8 mouse cellular contexts compared by ENCODE assay signal in genomic region chr4:115839956-115840355, GRCm38 (mm10). TPM values are rescaled to one million over a fixed set of nuclear protein-coding genes. Genes with fewer than 3 reads are reported as not detected.
DNase-seq lines count a peak whose midpoint lies in the region; ATAC-seq lines count a peak whose summit lies in the region.

No protein-coding gene starts in this region.

- no peak for ATAC-seq in heart, embryonic 13.5 days (ENCODE audit: extremely low read depth, insufficient number of reproducible peaks, low FRiP score, low TSS enrichment)
- ATAC-seq in embryonic facial prominence, embryonic 12.5 days (ENCODE audit: insufficient number of reproducible peaks, insufficient read depth, low FRiP score, low TSS enrichment) = no peak

- peaks cover 14% of the 10 kb centered on the region for H3K4me1 ChIP-seq in heart, embryonic 13.5 days
- H3K4me1 ChIP-seq in embryonic facial prominence, embryonic 12.5 days = peaks cover 11% of the 10 kb centered on the region

- 47% methylated on average over 4 of the region's 4 CpGs for WGBS in heart, embryonic 13.5 days
- WGBS in embryonic facial prominence, embryonic 12.5 days = 40% methylated on average over 4 of the region's 4 CpGs
- WGBS in macrophage (ENCODE audit: missing documents) = 58% methylated on average over 4 of the region's 4 CpGs

- DNase-seq in heart, adult 18-20 months = no peak
- DNase-seq in kidney, adult 9 months = peak; percentile 40
- DNase-seq in testis, postnatal 10 days (ENCODE audit: low spot score) = no peak
- no peak for DNase-seq in thymus, postnatal 4 days
- DNase-seq in left cerebral cortex, postnatal 36 days (ENCODE audit: low spot score in 2 of 2) = no peak

- peaks cover 17% of the 10 kb centered on the region for H3K36me3 ChIP-seq in heart, embryonic 13.5 days
- no peaks in the 10 kb centered on the region for H3K36me3 ChIP-seq in embryonic facial prominence, embryonic 12.5 days
- H3K36me3 ChIP-seq in macrophage (ENCODE audit: inconsistent target) = peaks cover 15% of the 10 kb centered on the region; the same call in 1 of the 2 replicates

- H3K79me2 ChIP-seq in macrophage (ENCODE audit: inconsistent target) = peaks cover 58% of the 10 kb centered on the region

- no peaks in the 10 kb centered on the region for H3K27me3 ChIP-seq in heart, embryonic 13.5 days (replicated peaks)
- H3K27me3 ChIP-seq in embryonic facial prominence, embryonic 12.5 days = no peaks in the 10 kb centered on the region

- H3K9me3 ChIP-seq in heart, embryonic 13.5 days = no peaks in the 10 kb centered on the region
- no peaks in the 10 kb centered on the region for H3K9me3 ChIP-seq in embryonic facial prominence, embryonic 12.5 days

- peak overlapping the region; percentile 86; the same call in 1 of the 2 replicates for H3K9ac ChIP-seq in heart, embryonic 13.5 days
- H3K9ac ChIP-seq in embryonic facial prominence, embryonic 12.5 days = no peak overlapping the region

- H3K4me3 ChIP-seq in heart, embryonic 13.5 days = peak overlapping the region; percentile 70
- H3K4me3 ChIP-seq in embryonic facial prominence, embryonic 12.5 days = peak overlapping the region; percentile 62
- H3K4me3 ChIP-seq in macrophage (ENCODE audit: inconsistent target) = peak overlapping the region; percentile 71

- H3K4me2 ChIP-seq in heart, embryonic 13.5 days = peak overlapping the region; percentile 79
- H3K4me2 ChIP-seq in embryonic facial prominence, embryonic 12.5 days (replicated peaks) = peak overlapping the region; percentile 60

- no peak overlapping the region for H3K27ac ChIP-seq in heart, embryonic 13.5 days (replicated peaks)
- H3K27ac ChIP-seq in embryonic facial prominence, embryonic 12.5 days = no peak overlapping the region
- peak overlapping the region; percentile 77 for H3K27ac ChIP-seq in macrophage

- intact Hi-C loops in left cerebral cortex, postnatal 36 days (cut with DNase I) = no loop called here

RNA-seq across cellular contexts. Expression of gene Mknk1, which starts 1.0 kb away (rescaled TPM):
- 18.2 and 18.6 TPM in 2 replicates for polyA plus RNA-seq in heart, embryonic 13.5 days (2015; fragmentation: Nextera tagmentation; extraction: Ambion mirVana)
- total RNA-seq in heart, adult 18-20 months (2021) = 10 to 100 TPM; 20.6 to 22.0 TPM
- 26.5 and 28.0 TPM in 2 replicates for polyA plus RNA-seq in embryonic facial prominence, embryonic 12.5 days (2016; fragmentation: Nextera tagmentation; extraction: Ambion mirVana)
- 100 to 1,000 TPM in 25 of 26 experiments, 10 to 100 TPM in 1; 80.0 to 780 (median 373) TPM for total RNA-seq in macrophage (2018; cell fraction: chromatin; rRNA removed)
- 100 to 1,000 TPM in 10 of 26 experiments, 10 to 100 TPM in 16; 52.2 to 151 (median 89.7) TPM for total RNA-seq in macrophage (2018; cell fraction: cytosol; rRNA removed)
- total RNA-seq in macrophage (2018; cell fraction: nucleus; rRNA removed) = 100 to 1,000 TPM in 21 of 26 experiments, 10 to 100 TPM in 5; 56.6 to 406 (median 188) TPM
- polyA plus RNA-seq in macrophage (2018) = 62.4 to 141 TPM (median 130 TPM) in 3 replicates
- total RNA-seq in left cerebral cortex, postnatal 36 days (2021) = 10 to 100 TPM; 32.6 to 40.7 TPM

RNA-seq across cellular contexts. Expression of gene Mob3c, which starts 12.1 kb away (rescaled TPM):
- 6.4 and 7.6 TPM in 2 replicates for polyA plus RNA-seq in heart, embryonic 13.5 days (2015; fragmentation: Nextera tagmentation; extraction: Ambion mirVana)
- total RNA-seq in heart, adult 18-20 months (2021) = 1 to 10 TPM; 5.0 to 5.3 TPM
- 9.1 and 9.7 TPM in 2 replicates for polyA plus RNA-seq in embryonic facial prominence, embryonic 12.5 days (2016; fragmentation: Nextera tagmentation; extraction: Ambion mirVana)
- total RNA-seq in macrophage (2018; cell fraction: chromatin; rRNA removed) = 100 to 1,000 TPM in 22 of 26 experiments, 10 to 100 TPM in 4; 81.4 to 234 (median 122) TPM
- 10 to 100 TPM; 24.1 to 64.9 (median 31.5) TPM for total RNA-seq in macrophage (2018; cell fraction: cytosol; rRNA removed)
- 100 to 1,000 TPM in 18 of 26 experiments, 10 to 100 TPM in 8; 66.0 to 229 (median 125) TPM for total RNA-seq in macrophage (2018; cell fraction: nucleus; rRNA removed)
- polyA plus RNA-seq in macrophage (2018) = 16.6 to 27.7 TPM (median 23.8 TPM) in 3 replicates
- 1 to 10 TPM; 3.6 to 4.6 TPM for total RNA-seq in left cerebral cortex, postnatal 36 days (2021)

RNA-seq across cellular contexts. Expression of gene Kncn, which starts 44.2 kb away (rescaled TPM):
- not detected in 2 replicates for polyA plus RNA-seq in heart, embryonic 13.5 days (2015; fragmentation: Nextera tagmentation; extraction: Ambion mirVana)
- total RNA-seq in heart, adult 18-20 months (2021) = not detected
- not detected in 2 replicates for polyA plus RNA-seq in embryonic facial prominence, embryonic 12.5 days (2016; fragmentation: Nextera tagmentation; extraction: Ambion mirVana)
- total RNA-seq in macrophage (2018; cell fraction: chromatin; rRNA removed) = 1 to 10 TPM in 2 of 26 experiments, under 1 TPM in 2, not detected in 22; 0.77 to 1.6 (median 0.97) TPM
- total RNA-seq in macrophage (2018; cell fraction: cytosol; rRNA removed) = not detected
- 1 to 10 TPM in 3 of 26 experiments, under 1 TPM in 5, not detected in 18; 0.29 to 1.4 (median 0.75) TPM for total RNA-seq in macrophage (2018; cell fraction: nucleus; rRNA removed)
- polyA plus RNA-seq in macrophage (2018) = not detected in 3 replicates
- under 1 TPM in 1 of 2 experiments, not detected in 1; 0.54 TPM for total RNA-seq in left cerebral cortex, postnatal 36 days (2021)

RNA-seq across cellular contexts. Expression of gene 6430628N08Rik, which starts 50.5 kb away (rescaled TPM):
- not detected in 2 replicates for polyA plus RNA-seq in heart, embryonic 13.5 days (2015; fragmentation: Nextera tagmentation; extraction: Ambion mirVana)
- not detected for total RNA-seq in heart, adult 18-20 months (2021)
- polyA plus RNA-seq in embryonic facial prominence, embryonic 12.5 days (2016; fragmentation: Nextera tagmentation; extraction: Ambion mirVana) = not detected in 2 replicates
- not detected for total RNA-seq in macrophage (2018; cell fraction: chromatin; rRNA removed)
- total RNA-seq in macrophage (2018; cell fraction: cytosol; rRNA removed) = not detected
- total RNA-seq in macrophage (2018; cell fraction: nucleus; rRNA removed) = under 1 TPM in 1 of 26 experiments, not detected in 25; 0.55 TPM
- not detected in 3 replicates for polyA plus RNA-seq in macrophage (2018)
- total RNA-seq in left cerebral cortex, postnatal 36 days (2021) = under 1 TPM in 1 of 2 experiments, not detected in 1; 0.41 TPM

RNA-seq across cellular contexts. Expression of gene Atpaf1, which starts 55.3 kb away (rescaled TPM):
- 54.5 and 63.2 TPM in 2 replicates for polyA plus RNA-seq in heart, embryonic 13.5 days (2015; fragmentation: Nextera tagmentation; extraction: Ambion mirVana)
- 100 to 1,000 TPM; 105 to 129 TPM for total RNA-seq in heart, adult 18-20 months (2021)
- 57.9 and 58.4 TPM in 2 replicates for polyA plus RNA-seq in embryonic facial prominence, embryonic 12.5 days (2016; fragmentation: Nextera tagmentation; extraction: Ambion mirVana)
- total RNA-seq in macrophage (2018; cell fraction: chromatin; rRNA removed) = 10 to 100 TPM in 21 of 26 experiments, 1 to 10 TPM in 5; 5.3 to 33.8 (median 16.9) TPM
- 10 to 100 TPM in 24 of 26 experiments, 1 to 10 TPM in 2; 9.4 to 26.4 (median 15.8) TPM for total RNA-seq in macrophage (2018; cell fraction: cytosol; rRNA removed)
- total RNA-seq in macrophage (2018; cell fraction: nucleus; rRNA removed) = 10 to 100 TPM in 20 of 26 experiments, 1 to 10 TPM in 6; 5.8 to 30.3 (median 13.2) TPM
- 16.5 to 19.3 TPM (median 19.0 TPM) in 3 replicates for polyA plus RNA-seq in macrophage (2018)
- total RNA-seq in left cerebral cortex, postnatal 36 days (2021) = 10 to 100 TPM; 64.5 to 68.2 TPM
